Mouse (Mus musculus) forelimb bud, embryonic 11.5 days (tissue): ENCODE data around the gene Nrip1.

Source experiments
- DNase-seq: peaks from one replicate; pipeline ENCODE4 v3.0.0-alpha.2; 2012; ENCODE audit warnings: low read depth, low spot score

Nrip1 gene

DNA sequence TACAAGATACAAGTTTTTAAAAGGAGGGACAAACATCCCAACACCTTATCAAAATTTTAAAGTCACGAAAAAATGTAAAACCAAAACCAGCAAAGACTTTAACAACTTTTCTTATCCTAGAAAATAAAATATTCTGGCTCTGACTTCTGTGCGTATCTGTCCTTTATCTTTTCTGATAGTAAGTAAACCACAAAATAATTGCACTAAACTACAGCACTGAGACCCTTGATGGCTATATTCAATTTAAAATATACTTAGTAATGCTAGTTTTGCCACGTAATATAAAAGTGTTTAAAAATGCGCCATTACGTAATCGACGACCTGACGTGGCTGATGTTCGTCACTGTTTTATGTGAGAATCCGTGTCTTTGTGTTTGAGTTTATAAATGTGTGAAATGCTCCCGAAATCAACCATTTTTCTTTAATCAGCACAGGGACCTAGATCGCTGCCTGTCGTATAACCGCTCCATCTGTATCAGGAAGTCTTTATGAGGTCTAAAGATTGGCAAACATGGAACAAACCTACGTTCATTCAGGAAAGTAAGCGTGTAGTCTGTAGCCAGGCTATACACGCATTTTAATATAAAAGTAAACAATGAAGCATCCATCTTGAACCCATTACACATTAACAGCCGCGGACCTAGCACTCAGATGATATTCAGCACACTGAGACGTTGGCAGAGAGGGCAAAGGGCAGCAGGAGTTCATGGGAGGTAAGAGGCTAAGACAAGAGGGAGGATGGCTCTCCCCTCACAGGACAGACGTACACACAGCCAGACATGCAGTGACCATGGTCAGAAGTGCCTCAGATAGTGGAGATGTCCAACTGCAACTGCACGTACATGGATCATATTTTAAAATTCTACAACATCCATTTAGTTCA is 56.4 kb downstream of the Nrip1 start:
- no peak for DNase-seq

DNA sequence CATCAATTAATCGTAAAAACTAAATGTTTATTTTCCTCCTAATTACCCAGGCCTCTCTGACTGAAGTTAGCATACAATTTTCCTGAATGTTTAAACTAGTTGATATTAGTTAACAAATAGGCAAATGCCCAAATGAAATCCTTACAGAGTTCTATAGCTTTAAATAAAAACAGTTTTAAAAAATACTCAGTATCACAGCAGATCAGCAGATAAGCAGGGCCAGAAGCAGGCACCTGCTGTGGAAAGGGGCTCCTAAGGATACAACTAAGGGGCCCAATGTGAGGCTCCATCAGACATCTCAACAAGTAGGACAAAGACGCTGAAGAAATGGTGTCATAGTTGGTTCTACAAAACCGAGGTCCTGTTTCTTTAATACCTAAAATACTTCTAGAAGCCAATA is 58.0 kb downstream of the Nrip1 start:
- DNase-seq: no peak

DNA sequence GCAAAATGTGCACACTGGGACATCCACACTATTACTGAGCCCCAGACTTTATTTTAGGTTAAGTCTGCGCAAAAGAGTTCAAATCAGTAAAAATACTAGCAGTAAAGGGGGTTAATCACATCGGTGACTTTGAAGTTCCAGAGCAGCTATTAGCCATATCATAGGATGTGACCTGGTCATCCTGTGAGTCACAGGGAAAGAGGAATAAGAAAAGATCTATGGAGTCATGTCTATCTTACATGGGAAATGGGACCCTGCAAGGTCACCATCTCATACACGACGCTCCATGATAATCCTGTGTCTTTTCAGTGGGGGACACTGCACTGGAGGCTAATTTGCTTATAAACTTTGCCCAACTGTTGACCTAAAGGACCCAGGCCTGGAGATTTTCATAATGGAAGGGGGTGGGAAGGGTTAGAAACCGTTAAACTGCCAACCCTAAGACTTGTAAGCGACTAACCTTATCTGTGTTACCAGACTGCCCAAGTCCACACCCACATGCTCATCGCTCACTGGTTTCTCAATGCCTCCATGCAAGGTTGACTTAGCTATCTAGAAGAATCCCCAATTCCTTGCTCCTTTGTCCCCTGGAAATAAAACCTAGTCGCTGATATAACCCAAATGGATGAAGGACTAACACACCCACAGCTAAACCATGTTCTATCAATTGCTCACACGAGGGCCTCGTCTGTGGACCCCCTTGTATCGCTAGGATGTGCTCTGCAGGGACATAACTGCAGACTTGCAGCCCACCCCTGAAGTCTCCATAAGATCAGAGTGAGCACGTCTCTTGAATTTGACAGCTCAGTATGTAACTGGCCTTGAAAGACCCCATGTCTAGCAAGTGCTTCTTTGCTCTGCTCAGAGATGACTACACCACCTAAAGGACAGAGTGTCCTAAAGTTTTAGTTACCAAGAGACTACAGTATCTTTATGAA is 59.3 kb downstream of the Nrip1 start:
- DNase-seq: no peak

DNA sequence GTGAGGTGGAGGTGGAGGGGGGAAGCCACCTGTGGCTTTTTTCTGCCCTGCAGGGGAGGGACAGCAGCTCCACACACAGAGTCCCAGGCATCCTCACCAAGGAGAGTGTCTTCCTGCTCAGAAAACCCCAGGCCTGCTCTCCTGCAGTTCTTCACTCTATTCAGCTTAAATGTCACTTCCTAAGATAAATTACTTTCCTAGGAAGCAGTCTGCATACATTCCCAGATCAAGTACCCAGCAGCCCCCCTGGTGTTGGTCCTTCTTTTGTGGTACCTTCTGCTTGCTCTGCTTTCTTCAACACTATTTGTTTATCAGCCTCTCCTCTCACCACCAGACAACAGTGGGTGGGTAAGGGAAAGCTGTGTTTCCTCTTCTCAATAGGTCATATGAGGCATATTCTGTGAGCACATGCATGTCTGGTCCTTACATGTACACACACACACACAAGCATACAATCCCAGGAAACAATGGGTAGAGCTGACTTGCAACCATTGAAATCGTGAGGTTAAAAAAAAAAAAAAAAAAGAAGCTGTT is 60.7 kb downstream of the Nrip1 start:
- no peak for DNase-seq

DNA sequence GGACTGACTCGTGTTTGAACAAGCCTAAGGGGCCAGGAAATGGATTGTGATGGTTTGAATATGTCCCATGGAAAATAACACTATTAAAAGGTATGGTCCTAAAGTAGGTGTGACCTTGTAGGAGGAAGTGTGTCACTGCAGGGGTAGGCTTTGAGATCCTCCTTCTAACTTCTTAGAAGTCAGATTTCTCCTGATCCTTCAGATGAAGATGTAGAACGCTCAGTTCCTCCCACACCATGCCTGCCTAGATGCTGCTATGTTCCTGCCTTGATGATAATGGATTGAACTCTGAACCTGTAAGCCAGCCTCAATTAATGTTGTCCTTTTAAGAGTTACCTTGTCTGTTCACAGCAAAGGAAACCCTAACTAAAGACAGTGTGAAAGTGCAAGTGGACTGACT is 62.8 kb downstream of the Nrip1 start:
- DNase-seq: no peak

DNA sequence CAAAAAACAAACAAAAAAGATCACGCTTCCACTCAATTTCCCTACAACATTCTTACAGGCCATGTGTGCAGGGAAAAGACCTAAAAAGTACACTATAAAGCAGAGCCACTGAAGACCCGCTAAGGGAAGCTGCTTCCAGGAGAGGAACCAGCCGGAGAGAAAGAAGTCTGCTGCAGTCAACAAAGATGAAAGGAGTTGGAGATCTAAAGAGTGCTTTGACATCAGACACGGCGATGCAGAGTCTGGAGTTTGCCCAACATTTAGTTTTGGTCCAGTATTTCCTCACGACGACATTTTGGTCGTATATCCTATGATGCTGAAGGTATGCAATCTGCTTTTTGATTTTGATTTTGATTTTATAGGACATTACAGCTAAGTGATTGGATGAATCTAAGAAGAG is 63.3 kb downstream of the Nrip1 start:
- no peak for DNase-seq

DNA sequence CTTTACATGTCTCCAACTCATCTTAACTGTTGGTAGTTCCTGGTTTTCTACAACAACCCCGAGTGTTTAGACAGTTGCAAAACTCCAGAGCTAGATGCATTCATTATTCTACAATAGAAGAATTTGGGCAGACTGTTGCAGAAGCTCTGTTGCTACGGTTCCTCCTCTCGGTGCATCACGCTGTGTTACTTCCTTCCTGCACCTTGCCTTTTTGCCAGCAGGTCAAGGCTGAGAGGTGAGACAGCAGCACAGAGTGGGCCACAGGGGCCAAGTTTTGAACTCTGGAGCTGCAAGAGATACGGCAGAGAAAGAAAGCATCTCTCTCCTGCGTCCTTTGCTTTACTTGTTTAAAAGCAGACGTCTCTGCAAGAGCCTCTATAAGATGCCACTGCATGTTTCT is 64.3 kb downstream of the Nrip1 start:
- no peak for DNase-seq

DNA sequence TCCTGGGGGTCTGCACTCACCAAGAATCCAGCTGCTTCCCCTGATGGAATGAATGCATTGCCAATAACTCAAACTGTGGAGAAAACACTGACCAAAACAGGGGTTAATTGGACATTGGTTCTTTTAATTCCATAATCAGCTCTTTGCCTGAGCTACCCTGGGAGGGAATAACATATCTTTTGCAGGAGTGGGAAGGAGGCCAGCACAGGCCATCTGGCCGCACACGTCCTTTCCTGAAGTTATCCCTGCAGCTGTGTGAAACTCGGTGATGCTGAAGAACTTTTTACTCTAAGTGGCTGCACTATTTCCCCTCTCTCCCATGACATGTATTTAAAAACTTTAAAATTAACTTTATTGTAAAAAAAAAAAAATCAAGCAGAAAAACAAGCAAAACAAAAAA is 66.6 kb downstream of the Nrip1 start:
- no peak for DNase-seq

DNA sequence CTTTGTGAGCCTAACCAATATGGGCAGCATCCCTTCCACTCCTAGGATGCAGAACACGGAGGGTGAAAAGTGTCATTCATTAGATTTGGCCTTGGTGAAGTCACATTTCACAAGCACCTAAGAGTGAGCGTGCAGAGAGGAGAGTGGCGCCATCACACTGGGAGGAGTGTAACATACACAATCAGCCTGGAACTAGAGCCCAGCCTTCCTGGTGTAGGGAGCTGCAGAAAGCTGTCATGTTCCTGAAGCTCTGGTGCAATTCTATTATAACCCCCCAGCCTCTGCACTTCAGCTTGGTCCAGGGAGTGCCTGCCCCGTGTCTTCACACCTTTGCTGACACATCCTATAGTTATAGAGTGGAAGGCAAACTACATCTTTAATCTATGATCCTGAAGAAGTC is 67.2 kb downstream of the Nrip1 start:
- DNase-seq: no peak

DNA sequence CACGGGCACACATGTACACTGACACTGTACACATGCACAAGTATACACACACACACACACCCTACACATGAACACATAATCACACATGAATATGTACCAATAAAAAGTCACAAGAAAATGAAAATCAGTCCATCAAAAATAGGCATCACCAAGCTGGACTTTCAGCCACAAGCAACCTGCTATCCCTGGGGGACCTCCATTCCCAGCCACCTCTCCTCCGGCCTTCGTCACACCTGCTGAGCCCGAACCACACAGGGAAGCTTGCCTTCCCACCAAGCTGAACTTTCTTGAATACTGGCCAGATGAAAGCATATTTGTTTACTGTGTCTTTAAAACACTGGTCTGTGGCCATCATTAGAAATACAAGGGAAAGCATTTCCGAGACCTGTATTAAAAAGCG is 70.2 kb downstream of the Nrip1 start:
- no peak for DNase-seq

DNA sequence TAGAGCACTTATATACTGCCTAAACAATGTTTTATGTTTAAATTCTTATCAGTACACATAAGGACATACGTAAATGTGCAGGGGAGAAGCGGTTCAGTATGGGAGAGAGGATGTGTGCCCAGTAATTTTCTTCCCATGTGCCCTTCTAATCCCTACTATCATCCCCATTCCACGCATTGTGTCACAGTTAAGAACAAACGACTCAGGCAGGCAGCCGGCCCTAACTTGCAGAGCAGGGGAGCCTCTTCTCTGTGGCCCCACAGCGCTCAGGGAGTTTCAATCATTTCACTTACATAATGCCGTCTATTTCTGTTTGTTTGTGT is 71.9 kb downstream of the Nrip1 start:
- no peak for DNase-seq

DNA sequence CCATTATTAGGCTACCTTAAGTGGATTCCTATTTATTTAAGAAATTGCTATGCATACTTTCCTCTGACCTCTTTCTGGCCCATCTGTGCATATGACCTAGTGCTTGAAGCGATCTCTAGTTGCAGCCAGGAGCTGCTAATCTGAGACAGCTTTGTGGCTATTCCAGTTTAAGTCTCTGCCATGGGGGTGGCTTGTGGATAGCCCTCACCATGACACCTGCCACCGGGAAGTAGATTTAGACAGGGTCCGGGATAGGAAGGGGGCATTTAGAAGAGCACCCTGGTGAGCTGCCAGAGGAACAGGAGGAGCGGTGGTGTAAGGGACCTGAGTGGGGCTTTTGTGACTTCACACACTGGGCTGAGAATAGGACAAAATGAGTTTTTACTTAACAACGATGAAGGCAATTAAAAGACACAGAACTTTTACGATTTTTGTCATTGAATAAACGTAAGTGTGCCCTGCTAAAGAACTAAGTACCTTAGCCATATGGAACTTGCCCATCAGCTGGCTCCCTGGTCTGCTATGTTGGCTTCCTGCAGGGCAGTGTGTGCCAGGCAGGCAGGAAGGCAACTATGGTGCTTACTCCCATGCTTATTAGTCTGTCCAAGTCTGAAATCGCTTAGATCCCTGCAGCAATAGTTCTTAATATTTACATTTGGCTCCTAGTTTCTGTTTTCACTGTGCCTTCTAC is 72.4 kb downstream of the Nrip1 start:
- DNase-seq: no peak

DNA sequence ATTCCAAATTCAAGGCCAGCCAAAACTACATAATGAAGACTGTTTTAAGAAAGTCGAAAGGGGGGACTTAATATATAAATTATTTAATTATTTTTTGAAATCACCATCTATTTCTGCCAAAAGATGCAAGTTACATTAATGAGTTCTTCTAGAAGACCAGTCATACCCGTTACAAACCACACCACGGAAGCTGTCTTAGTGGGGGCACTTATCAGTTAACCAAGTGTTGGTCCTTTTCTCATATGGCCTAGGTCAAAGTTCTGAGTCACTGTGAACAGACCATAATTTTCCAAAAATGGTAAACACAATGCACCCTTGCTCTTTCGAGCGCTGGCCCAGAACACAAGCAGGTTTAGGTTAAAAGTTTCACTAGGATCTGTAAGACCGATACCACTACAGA is 73.2 kb downstream of the Nrip1 start:
- no peak for DNase-seq

DNA sequence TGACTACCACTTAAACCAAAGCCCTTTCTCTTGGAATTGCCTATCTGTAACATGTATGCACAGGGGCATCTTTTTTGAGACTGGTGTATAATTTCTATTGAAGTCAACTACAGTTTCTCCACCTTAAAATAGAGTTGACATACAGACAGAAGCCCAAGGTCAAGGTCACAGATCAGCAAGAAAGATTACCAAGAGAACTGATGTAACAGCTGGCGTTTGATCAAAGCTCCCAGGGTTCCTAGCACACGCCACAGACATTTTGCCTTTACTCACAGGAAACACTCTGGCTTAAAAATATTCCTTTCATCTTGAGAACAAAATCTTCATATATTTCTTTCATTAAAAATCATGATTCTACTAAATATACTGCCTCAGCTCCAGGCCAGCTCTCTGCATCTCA is 74.1 kb downstream of the Nrip1 start:
- no peak for DNase-seq

DNA sequence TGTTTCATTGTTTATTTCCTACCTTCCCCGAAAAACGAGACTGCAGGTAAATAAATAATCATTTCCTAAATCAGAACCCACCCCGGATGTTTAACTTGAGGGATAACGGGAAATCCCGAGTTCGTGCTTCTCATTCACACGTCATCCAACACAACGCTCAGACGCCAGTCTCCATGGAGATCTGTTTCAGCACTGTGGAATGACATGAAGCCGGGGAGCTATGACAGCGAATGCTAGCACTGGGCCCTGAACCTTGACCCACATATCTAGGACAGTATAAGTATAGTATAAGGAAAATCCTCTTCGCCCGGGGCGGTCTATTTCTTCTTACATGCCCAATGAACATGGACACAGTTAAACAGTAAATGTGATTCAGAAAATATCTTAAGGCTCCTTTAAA is 78.3 kb downstream of the Nrip1 start:
- no peak for DNase-seq

DNA sequence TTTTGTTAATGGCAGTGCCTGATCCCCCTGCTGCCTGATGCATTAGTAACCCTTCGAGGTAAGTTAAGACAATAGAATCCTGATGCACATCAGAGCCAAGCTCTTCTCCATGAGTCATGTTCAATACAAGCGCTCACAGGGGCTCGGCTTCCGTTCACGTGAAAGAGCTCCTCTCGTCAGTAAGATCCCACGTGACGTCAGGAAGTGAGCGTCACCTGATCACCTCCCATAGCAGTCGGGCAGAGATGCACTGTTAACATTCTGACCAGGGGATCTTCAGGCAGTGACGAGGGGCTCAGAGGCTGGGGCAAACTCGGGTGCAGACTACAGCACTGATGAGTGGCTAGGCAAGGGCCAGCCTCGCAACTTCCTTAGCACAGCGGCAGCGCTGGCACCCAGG is 79.1 kb downstream of the Nrip1 start:
- DNase-seq: no peak

DNA sequence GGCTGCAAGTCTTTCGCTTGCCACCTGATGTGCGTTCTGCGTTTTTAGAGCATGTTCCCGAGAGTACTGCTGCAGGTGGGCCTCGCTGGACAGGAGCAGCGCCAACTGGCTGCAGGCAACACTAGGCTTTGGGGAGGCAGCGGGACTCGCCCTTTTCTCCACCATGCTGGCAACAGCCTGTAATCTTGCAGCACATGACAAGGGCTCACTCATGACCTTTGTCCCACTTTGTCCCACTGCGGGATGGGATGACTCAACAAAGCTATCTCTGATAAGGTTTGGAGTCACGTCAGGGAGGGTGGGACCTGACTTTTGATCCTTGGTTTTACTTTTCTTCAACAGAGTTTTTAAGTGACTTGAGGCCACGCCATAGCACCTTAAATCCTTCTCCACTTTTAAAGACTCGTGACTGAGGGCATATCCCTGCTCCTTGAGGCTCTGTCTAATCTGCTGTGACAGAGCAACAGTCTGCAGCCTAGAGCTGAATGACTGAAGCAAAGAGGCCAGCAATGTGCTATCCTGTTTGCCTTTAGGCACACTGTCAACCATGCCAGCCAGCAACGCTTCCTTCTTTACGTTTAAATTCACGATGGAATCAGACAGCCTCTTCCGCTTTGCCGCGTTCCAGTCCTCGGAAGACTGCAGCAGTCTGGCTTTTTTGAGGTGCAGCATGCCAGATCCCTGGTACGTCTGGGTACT is 79.7 kb downstream of the Nrip1 start:
- no peak for DNase-seq

DNA sequence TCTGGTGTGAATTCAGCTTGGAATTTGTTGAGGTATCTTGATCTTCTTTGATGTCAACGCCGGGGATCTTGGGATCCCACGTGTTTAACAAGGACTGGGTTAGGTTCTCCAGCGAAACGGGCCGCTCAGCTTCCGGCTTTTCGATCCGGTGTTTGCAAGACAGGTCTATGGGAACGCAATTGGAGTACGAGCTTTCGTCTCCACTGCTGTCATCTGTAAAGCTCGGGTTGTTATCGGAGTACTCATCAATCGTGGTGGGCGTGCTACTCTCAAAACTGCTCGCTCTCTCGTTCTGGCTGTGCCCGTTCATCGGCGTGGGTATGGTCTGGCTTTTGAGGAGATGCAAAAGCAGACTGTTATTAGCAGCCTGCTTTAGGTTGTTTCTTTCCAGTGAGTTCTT is 80.5 kb downstream of the Nrip1 start:
- DNase-seq: no peak

DNA sequence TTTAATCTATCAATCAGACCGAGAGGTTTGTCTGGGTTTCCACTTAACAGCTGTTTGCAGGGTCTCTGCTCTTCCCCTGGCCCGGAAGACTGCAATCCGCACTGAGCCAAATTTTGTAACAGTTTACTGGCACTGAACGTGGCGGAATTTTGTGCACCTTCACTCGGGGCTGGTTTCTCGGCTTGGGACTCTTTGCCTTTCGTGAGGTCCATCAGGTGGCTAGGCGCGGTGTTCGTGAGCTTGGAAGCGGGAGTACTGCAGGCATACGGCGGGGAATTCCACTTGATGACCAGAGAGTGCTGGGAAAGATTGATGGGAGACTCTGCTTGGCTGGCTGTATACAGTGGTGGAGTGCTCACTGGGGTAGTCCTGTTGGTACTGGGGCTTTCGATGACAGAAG is 81.0 kb downstream of the Nrip1 start:
- DNase-seq: no peak

DNA sequence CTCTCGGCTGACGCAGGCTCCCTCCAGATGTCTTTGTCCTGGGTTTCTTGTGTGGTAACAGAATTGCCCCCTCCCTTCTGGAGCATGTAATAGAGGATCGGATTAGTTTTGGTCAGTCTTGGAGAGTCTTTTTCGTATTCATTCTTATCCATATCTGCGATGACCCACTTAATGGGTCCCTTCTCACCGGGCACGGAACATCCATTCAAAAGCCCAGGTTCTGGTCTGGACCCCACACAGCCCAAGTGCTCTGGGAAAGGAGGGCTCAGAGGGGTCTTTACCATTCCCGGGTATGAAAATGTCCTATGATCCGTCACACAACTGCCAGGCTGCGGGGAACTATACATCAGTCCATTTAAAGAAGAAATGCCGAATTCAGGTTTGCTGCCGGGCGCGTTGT is 82.3 kb downstream of the Nrip1 start:
- DNase-seq: no peak

DNA sequence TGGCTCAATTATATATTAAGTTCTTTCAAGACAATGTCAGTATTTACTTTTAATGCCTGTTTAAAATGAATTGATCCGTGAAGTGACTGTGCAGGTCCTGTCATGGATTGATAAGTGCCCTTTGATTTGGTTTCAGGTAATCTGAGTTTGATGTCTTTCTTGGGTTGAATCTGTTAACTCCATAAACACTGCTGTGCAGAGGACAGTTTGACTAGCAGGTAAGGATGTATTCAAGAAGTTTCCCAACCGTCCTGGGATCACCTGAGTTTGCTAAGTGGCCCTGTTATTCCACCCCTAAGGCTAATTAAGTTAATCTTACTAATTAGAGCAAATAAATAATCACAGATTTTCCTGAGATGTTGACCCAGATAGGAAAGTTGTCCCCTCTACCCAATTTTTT is 84.1 kb downstream of the Nrip1 start:
- DNase-seq: no peak

DNA sequence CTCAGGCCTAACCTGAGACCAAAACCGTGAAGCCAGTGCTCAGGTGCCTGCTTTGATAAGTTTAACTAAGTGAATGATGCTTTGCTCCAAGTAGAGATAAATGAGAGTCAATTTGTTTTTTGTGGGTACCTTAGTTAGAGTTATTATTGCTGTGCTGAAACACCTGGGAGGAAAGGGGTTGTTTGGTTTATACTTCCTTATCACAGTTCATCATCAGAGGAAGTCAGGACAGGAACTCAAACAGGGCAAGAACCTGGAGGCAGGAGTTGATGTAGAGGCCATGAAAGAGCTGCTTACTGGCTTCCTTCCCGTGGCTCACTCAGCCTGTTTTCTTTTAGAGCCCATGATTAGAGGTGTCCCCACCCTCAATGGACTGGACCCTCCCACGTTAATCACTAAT is 89.8 kb downstream of the Nrip1 start:
- DNase-seq: no peak
